Mouse (Mus musculus): ENCODE results near the gene Arf1. TPM values are rescaled to one million over a fixed set of nuclear protein-coding genes. Genes with fewer than 3 reads are reported as not detected.

Arf1 gene
- 635 and 733 TPM in 2 replicates for polyA plus RNA-seq (2012; rRNA removed)

GRCm38 (mm10) chr11:59228122-59228953, at the start of gene Arf1:
Gene Arf1 (minus strand): TSS chr11:59228270.

DNA sequence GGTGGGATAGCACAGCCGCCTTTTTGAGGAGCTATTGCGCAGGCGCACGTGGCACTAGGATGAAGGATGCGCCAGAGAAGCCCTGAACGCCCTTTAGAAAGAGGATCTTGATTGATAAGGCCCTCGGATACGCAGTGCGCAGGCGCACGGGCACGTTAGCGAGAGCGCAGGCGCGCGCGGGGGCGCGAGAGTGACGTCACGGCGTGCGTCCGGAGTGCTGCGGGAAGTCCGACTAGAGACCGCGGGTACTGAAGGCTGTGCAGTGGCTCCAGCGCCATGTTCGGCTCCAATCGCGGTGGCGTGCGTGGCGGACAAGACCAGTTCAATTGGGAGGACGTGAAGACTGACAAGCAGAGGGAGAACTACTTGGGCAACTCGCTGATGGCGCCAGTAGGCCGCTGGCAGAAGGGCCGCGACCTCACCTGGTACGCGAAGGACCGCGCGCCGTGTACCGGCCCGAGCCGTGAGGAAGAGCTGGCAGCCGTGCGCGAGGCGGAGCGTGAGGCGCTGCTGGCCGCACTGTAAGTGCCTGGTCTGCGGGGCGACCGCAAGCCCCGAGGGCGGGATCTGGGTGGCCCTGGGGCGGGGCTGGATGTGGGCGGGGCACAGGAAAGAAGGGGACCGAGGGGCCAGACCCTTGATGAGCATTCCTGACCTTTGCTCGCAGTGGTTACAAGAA, 19.8 kb downstream of the Arf1 start, which contains the start of gene 2310033P09Rik:
TSS of gene 2310033P09Rik (plus strand) at position 169 of the 679 bp plus-strand sequence.

DNA sequence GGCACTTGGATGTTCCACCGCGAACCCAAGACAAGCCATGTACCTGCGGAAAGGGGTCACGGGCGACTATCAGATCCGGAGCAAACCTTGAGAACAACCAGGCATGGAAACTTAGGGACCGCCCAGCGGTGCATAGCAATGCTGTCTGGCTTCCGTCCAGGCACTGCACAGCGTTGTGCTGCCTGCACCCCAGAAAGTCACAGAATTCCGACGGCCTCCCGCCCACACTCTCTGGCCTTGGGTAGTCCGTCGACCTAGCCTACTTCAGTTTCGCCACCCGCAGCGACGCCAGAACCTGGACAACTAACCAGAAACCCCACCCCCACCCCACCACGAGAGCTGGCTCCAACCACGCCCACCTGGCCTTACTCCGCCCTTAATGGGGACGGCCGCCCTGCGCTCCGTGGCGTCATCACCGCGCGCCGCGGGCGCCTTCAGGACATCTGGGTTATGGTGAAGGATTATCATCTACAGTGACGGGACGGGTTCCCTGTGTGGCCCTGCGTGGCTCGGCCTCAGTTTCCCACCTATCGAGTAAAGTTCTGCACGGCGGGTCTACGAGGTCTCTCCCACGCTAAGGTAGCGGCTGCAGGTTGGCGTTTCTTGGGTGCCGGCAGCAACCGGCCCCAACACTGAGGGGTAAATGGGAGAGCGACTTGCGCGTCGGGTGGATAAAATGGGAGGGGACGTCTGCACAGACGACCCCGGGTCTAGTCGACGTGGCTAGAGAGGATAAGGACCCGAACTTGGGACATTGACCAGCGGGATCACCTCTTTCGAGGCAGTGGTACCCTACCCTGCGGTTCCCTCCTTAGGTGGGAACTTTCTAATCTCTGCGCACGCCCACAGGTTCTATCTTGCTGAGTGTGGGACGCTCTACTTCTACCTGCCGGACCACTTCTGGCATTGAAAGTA, 25.7 kb downstream of the Arf1 start, which contains the start of gene Mrpl55:
TSS of gene Mrpl55 (plus strand) at position 406 of the 915 bp plus-strand sequence.

GRCm38 (mm10) chr11:59192059-59192386, 36.0 kb downstream of the Arf1 start, which contains the start of gene Guk1:
Gene Guk1 (minus strand): TSS chr11:59192212.

GRCm38 (mm10) chr11:59182864-59183331, 45.2 kb downstream of the Arf1 start, which contains the start of gene Gjc2:
Gene Gjc2 (minus strand): TSS chr11:59183213.

DNA sequence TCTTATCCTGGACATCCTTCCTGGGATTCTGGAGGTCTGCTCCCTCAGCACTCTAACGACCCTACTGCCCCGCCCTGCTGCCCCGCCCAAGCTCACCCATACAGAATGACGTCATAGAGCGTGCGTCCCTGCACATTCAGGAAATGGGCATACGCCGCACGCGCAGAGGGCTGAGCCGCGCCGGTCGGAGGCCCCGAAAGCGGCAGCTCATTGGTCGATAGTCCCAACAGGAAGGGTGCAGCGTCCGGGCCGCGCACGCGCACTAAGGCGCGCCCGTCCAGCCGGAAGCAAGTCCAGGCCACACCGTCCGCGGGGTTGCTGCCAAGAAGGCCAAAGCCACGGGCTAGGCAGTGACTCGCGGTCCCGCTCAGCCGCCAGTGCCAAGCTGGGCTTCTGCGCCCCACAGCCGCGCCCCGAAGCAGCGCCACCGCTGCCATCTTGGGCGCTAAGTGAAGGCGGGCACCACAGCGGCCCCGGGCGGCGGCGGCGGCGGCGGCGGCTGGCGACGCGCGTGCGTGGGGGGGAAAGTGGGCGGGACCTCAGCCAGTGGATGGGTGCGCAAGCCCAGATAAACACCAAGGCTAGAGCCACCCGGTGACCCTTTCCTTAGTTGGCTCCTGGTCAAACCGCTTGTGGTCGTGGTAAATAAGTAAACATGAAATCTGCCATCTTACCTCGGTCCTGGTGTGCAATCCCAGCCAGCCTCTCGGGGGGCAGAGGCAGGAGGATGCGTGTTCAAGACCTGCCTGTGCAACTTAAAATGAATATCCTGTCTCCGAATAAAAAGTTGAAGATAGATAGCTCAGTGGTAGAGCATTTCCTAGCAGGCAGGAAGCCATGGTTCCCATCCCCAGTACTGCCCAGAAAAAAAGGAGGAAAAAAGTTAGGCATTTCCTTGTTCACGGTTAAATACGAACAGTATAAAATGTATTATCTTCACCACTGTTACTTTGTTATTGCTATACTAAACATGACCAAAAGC, 64.5 kb downstream of the Arf1 start, which contains the start of gene Iba57:
TSS of gene Iba57 (minus strand) at position 485 of the 982 bp plus-strand sequence.

Other genes starting within 250 kb of the Arf1 start
- 0.26 and 0.27 TPM in 2 replicates for gene Obscn, start 91.9 kb downstream of the Arf1 start, polyA plus RNA-seq (2012; rRNA removed)
- 7.6 and 7.7 TPM in 2 replicates for gene Iba57, start 64.5 kb downstream of the Arf1 start, polyA plus RNA-seq (2012; rRNA removed)
- gene Gjc2, start 45.1 kb downstream of the Arf1 start, polyA plus RNA-seq (2012; rRNA removed), result 6.3 and 6.6 TPM in 2 replicates
- 151 and 180 TPM in 2 replicates for gene Guk1, start 36.1 kb downstream of the Arf1 start, polyA plus RNA-seq (2012; rRNA removed)
- gene Mrpl55, start 25.8 kb downstream of the Arf1 start, polyA plus RNA-seq (2012; rRNA removed), result 35.7 and 41.0 TPM in 2 replicates
- 21.2 and 21.8 TPM in 2 replicates for gene 2310033P09Rik, start 19.9 kb downstream of the Arf1 start, polyA plus RNA-seq (2012; rRNA removed)
- gene Wnt3a, start 62.5 kb upstream of the Arf1 start, polyA plus RNA-seq (2012; rRNA removed), result not detected in 2 replicates
- gene Wnt9a, start 78.7 kb upstream of the Arf1 start, polyA plus RNA-seq (2012; rRNA removed), result 1.6 and 1.8 TPM in 2 replicates
- not detected in 2 replicates for gene Prss38, start 147.4 kb upstream of the Arf1 start, polyA plus RNA-seq (2012; rRNA removed)
- gene Jmjd4, start 221.8 kb upstream of the Arf1 start, polyA plus RNA-seq (2012; rRNA removed), result 3.7 and 4.3 TPM in 2 replicates
- gene Snap47, start 222.9 kb upstream of the Arf1 start, polyA plus RNA-seq (2012; rRNA removed), result 25.8 and 30.7 TPM in 2 replicates
- gene Zfp867, start 244.2 kb upstream of the Arf1 start, polyA plus RNA-seq (2012; rRNA removed), result 0.14 and 0.21 TPM in 2 replicates

All from colon, adult 2 months (tissue).